19 mouse cellular contexts compared by ENCODE assay signal in the genomic region with DNA sequence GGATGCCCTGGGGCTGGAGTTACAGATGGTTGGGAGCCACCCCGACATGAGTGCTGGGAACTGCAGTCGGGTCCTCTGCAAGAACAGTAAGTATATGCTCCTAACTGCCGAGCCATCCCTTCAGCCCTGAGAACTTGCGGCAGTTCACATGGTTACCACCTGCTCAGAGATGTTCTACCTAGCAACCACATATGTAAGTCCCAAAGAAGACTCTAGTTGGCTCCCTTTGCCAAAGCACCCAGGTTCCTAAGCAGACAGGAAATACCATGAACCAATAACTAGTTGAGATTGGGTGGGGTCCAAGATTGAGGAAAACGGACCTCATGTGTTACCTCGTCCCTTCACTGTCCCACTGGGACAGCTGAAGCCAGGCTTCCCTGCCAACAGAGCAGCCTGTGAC. TPM values are rescaled to one million over a fixed set of nuclear protein-coding genes. Genes with fewer than 3 reads are reported as not detected.
DNase-seq lines count a peak whose midpoint lies in the region; ATAC-seq and TF ChIP-seq lines count a peak whose summit lies in the region.
"Had no signal": no experiment of that assay in that cellular context is flagged by ENCODE, and none has a peak within 500 bp of the region (broad histone marks: within the 10 kb centered on the region; RNA-seq: fewer than 3 reads in every experiment).

No protein-coding gene starts in this region.

- no peak overlapping the region for H3K4me2 ChIP-seq in intestine, embryonic 15.5 days (replicated peaks)
- H3K4me2 ChIP-seq: liver, embryonic 15.5 days; midbrain, embryonic 11.5 days; neural tube, embryonic 12.5 days had no signal

- no peaks in the 10 kb centered on the region for H3K9me3 ChIP-seq in intestine, embryonic 15.5 days
- H3K9me3 ChIP-seq: embryonic facial prominence, embryonic 10.5 days; liver, embryonic 15.5 days; neural tube, embryonic 12.5 days had no signal

- no peaks in the 10 kb centered on the region for H3K27me3 ChIP-seq in intestine, embryonic 15.5 days (replicated peaks)
- H3K27me3 ChIP-seq: liver, embryonic 15.5 days; neural tube, embryonic 12.5 days had no signal

- no peak overlapping the region for H3K4me3 ChIP-seq in left cerebral cortex, adult 2 months
- H3K4me3 ChIP-seq in intestine, embryonic 15.5 days (replicated peaks) = no peak overlapping the region
- H3K4me3 ChIP-seq: embryonic facial prominence, embryonic 10.5 days; gastrocnemius, adult 2 months; liver, embryonic 15.5 days; neural tube, embryonic 12.5 days had no signal

- ATAC-seq in common myeloid progenitor, adult 5-6 weeks (replicated peaks; ENCODE audit: low read depth, poor library complexity, severe bottlenecking) = 0 out of 2 replicates have a peak, but pooled peaks have one; percentile 18
- no peak for ATAC-seq in intestine, embryonic 15.5 days

- DNase-seq in left cerebral cortex, postnatal 14 days (ENCODE audit: low spot score in 2 of 2) = peak; percentile 20 to 60
- DNase-seq in left cerebral cortex, adult 2 months (ENCODE audit: extremely low spot score in 1 of 2, low spot score in 2 of 2) = no peak
- DNase-seq in thymus, postnatal 0 days (ENCODE audit: low spot score) = peak; percentile 17
- DNase-seq in thymus, adult 18-20 months = no peak
- no peak for DNase-seq in gastrocnemius, adult 18-20 months (ENCODE audit: low spot score)
- DNase-seq: cerebellum, adult 8-10 months; gastrocnemius, adult 2 months; heart, postnatal 36 days; kidney, adult 18-20 months; kidney, postnatal 4 days; thymus, postnatal 4 days had no signal

- no peak overlapping the region for H3K9ac ChIP-seq in intestine, embryonic 15.5 days
- H3K9ac ChIP-seq: liver, embryonic 15.5 days; neural tube, embryonic 12.5 days had no signal

- H3K27ac ChIP-seq in left cerebral cortex, adult 2 months = no peak overlapping the region
- no peak overlapping the region for H3K27ac ChIP-seq in intestine, embryonic 15.5 days
- H3K27ac ChIP-seq: embryonic facial prominence, embryonic 10.5 days; gastrocnemius, adult 2 months; liver, embryonic 15.5 days; neural tube, embryonic 12.5 days had no signal

- no peaks in the 10 kb centered on the region for H3K36me3 ChIP-seq in intestine, embryonic 15.5 days
- H3K36me3 ChIP-seq: embryonic facial prominence, embryonic 10.5 days; liver, embryonic 15.5 days; neural tube, embryonic 12.5 days had no signal

- 70% methylated on average over 6 of the region's 6 CpGs for WGBS in intestine, embryonic 15.5 days

- intact Hi-C loops in left cerebral cortex, postnatal 14 days (cut with DNase I) = no loop called here
- intact Hi-C loops in left cerebral cortex, adult 2 months (cut with DNase I) = no loop called here

- no peak for TF ChIP-seq CTCF in left cerebral cortex, adult 2 months (IDR thresholded peaks at IDR 0.05)

- H3K4me1 ChIP-seq in intestine, embryonic 15.5 days (replicated peaks) = 0 out of 2 replicates have a peak, but pooled peaks cover 2% of the 10 kb centered on the region
- H3K4me1 ChIP-seq: embryonic facial prominence, embryonic 10.5 days; liver, embryonic 15.5 days; neural tube, embryonic 12.5 days had no signal

RNA-seq across cellular contexts. Expression of a gene that starts 17.8 kb away (rescaled TPM):
- total RNA-seq in left cerebral cortex, postnatal 14 days (2021) = not detected
- total RNA-seq in left cerebral cortex, adult 2 months (2021) = not detected
- not detected in 2 replicates for polyA plus RNA-seq in thymus, postnatal 0 days (2015; fragmentation: Nextera tagmentation; extraction: Ambion mirVana)
- not detected in 2 replicates for total RNA-seq in common myeloid progenitor, adult 5-6 weeks (2017)
- polyA plus RNA-seq in intestine, embryonic 15.5 days (2015; fragmentation: Nextera tagmentation; extraction: Ambion mirVana) = not detected in 2 replicates
- not detected for total RNA-seq in gastrocnemius, adult 18-20 months (2021)
- total RNA-seq: gastrocnemius, adult 2 months; heart, adult 8-10 months; heart, postnatal 36 days; left cerebral cortex, postnatal 10 days had no signal
- polyA plus RNA-seq: embryonic facial prominence, embryonic 10.5 days; liver, embryonic 15.5 days; midbrain, embryonic 11.5 days; neural tube, embryonic 12.5 days had no signal

RNA-seq across cellular contexts. Expression of a gene that starts 21.9 kb away (rescaled TPM):
- total RNA-seq in left cerebral cortex, postnatal 14 days (2021) = 10 to 100 TPM; 25.0 to 28.2 TPM
- total RNA-seq in left cerebral cortex, adult 2 months (2021) = 10 to 100 TPM; 27.0 to 30.6 TPM
- polyA plus RNA-seq in thymus, postnatal 0 days (2015; fragmentation: Nextera tagmentation; extraction: Ambion mirVana) = 63.7 and 66.8 TPM in 2 replicates
- total RNA-seq in common myeloid progenitor, adult 5-6 weeks (2017) = 40.0 and 44.7 TPM in 2 replicates
- 36.0 and 39.4 TPM in 2 replicates for polyA plus RNA-seq in intestine, embryonic 15.5 days (2015; fragmentation: Nextera tagmentation; extraction: Ambion mirVana)
- 10 to 100 TPM; 19.5 to 19.8 TPM for total RNA-seq in gastrocnemius, adult 18-20 months (2021)

RNA-seq across cellular contexts. Expression of a gene that starts 24.5 kb away (rescaled TPM):
- under 1 TPM; 0.37 to 0.38 TPM for total RNA-seq in left cerebral cortex, postnatal 14 days (2021)
- total RNA-seq in left cerebral cortex, adult 2 months (2021) = under 1 TPM; 0.18 to 0.44 TPM
- polyA plus RNA-seq in thymus, postnatal 0 days (2015; fragmentation: Nextera tagmentation; extraction: Ambion mirVana) = 0.82 and 1.7 TPM in 2 replicates
- 2.0 and 3.0 TPM in 2 replicates for total RNA-seq in common myeloid progenitor, adult 5-6 weeks (2017)
- 2.0 and 2.5 TPM in 2 replicates for polyA plus RNA-seq in intestine, embryonic 15.5 days (2015; fragmentation: Nextera tagmentation; extraction: Ambion mirVana)
- total RNA-seq in gastrocnemius, adult 18-20 months (2021) = not detected

RNA-seq across cellular contexts. Expression of a gene that starts 55.7 kb away (rescaled TPM):
- total RNA-seq in left cerebral cortex, postnatal 14 days (2021) = 10 to 100 TPM in 1 of 2 experiments, 1 to 10 TPM in 1; 8.8 to 14.5 TPM
- 10 to 100 TPM; 21.1 to 21.4 TPM for total RNA-seq in left cerebral cortex, adult 2 months (2021)
- polyA plus RNA-seq in thymus, postnatal 0 days (2015; fragmentation: Nextera tagmentation; extraction: Ambion mirVana) = 0.66 and 1.0 TPM in 2 replicates
- total RNA-seq in common myeloid progenitor, adult 5-6 weeks (2017) = not detected in 2 replicates
- polyA plus RNA-seq in intestine, embryonic 15.5 days (2015; fragmentation: Nextera tagmentation; extraction: Ambion mirVana) = 68.4 and 74.3 TPM in 2 replicates
- total RNA-seq in gastrocnemius, adult 18-20 months (2021) = 10 to 100 TPM; 43.2 to 45.2 TPM

Comparison
In these comparisons a context has a peak if more than half of its experiments do, and no peak if none do; other contexts are left out.
1. DNase-seq: peak in left cerebral cortex, postnatal 14 days (2 of 2) and thymus, postnatal 0 days (single experiment); none in left cerebral cortex, adult 2 months (0 of 2), thymus, adult 18-20 months (0 of 2) and gastrocnemius, adult 18-20 months (single experiment).